Mouse (Mus musculus) liver, embryonic 18 days (tissue): ENCODE measurements around the gene Pip4k2b. TPM values are rescaled to one million over a fixed set of nuclear protein-coding genes. Genes with fewer than 3 reads are reported as not detected.

ENCODE experiments used
- polyA plus RNA-seq: library from polyadenylated mRNA; depleted of rRNA; stranded (reverse); fragments of >200 nt; gene quantifications from 2 replicates; pipeline ENCODE4 v1.2.3, GENCODE M21; 2012; rRNA removed

Gene Pip4k2b
- 4.7 and 5.1 TPM in 2 replicates for polyA plus RNA-seq

GRCm38 (mm10) chr11:97744063-97744717 lies at the start of gene Pip4k2b:
Gene Pip4k2b, minus strand, starts transcription at chr11:97744704.

DNA sequence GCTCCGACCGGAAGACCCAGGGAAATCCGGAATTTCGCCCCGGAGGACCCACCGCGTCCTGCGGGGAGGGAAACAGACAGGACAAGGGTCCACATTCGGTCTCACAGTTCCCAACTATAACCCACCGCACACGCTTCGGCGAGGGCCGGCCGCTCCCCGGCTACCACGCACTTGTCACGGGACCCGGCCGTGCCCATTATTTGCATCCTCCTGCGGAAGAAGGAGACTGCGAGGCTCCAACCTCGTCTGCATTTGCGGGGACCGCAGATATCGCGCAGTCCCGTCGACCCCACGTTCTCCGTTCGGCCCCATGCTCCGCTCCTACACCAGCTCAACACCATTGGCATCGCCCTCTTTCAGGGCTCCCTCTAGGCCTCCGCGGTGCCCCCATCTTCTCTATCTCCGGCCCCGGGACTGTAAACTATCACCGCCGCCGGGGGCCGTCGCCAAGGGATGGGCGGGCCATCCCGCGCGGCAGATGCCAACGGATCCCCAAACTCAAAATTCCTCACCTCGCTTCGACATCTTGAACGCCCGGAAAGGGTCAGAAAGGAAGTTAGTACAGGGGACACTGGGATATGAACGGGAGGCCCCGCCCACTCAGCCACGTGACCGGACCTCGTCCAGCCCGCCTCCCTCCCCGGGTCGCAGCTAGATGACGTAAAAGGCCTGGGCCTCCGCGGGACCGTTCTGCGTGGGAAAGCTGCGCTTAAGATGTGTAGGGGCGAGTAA lies 37.5 kb upstream of the Pip4k2b start, which contains the start of gene Rpl23:
TSS of gene Rpl23 (minus strand) at position 606 of the 732 bp plus-strand sequence.

GRCm38 (mm10) chr11:97775808-97776496 lies 31.4 kb upstream of the Pip4k2b start, which contains the start of gene 1700001P01Rik:
Gene 1700001P01Rik, minus strand, starts transcription at chr11:97775918.

DNA sequence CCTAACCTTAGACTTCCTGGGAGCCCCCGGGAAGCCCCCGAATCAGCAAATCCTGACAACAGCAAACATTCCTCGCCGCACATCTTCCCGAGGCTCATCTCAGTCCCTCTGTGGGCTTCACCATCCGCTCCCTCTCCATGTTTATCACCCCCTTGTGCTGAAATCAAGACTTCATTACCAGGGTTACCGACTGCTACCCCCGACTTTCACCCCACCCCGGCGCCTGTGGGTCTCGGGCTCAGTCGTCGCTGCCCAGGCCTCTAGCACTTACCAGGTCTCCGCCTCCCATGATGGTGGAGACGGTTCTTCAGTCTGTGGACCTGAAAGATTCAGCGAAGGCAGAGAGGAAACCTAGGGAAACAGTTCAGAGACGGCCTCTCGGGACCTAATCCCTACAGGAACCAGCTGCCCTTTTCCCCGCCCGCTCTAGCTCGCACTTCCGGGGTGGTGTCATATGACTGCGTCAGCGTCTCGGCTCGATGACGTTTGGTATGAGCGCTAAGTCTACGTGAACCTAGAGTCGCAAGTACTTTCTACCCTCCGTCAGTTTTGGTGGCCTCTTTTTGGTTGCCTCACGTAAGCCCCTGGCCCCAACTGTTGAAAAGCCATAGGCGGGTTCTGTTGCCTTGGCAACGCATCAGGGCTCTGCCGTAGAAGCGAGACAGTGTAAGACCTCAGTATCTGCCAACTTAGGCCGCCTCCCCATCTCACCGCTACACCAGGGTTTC lies 21.8 kb upstream of the Pip4k2b start, which contains the start of gene Cwc25:
TSS of gene Cwc25 (minus strand) at position 403 of the 728 bp plus-strand sequence.

GRCm38 (mm10) chr11:97703039-97703826 lies 41.3 kb downstream of the Pip4k2b start, which contains the start of gene Psmb3:
Gene Psmb3, plus strand, starts transcription at chr11:97703399.

DNA sequence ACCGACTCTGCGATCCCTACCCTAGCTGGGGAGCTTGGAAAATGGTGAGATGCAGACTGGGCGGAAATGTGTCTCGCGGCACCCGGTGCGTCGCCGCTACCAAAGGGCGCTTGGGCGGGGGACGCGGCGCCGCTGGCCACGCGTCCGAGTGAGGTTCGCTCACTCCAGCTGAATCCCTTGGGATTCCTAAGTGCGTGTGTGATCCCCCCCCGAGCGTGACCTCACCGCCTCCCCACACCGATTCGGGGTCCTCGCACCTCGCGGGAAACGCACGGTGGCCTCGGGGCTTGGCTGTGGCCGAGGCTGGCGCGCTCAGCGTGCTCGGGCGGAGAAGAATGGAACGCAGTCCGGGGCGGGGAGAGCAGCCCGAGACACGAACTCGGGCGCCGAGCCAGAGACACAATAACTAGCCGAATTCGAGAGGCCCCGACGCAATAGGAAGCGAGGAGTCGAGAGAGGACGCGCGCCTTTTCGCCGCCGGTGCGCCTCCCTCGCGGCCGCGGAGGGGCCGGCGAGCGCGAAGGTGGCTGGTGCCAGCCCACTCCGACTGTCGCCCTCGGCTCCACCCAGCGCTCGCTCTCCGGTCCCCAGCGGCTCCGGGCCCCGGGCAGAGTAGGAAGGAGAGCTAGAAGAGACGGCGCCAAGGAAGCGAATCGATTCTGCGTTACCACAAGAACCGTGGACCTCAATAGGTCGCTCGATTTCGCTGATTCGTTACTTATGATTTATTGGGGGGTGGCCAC lies 44.3 kb downstream of the Pip4k2b start, which contains the start of gene Pcgf2:
TSS of gene Pcgf2 (minus strand) at position 495 of the 743 bp plus-strand sequence.

DNA sequence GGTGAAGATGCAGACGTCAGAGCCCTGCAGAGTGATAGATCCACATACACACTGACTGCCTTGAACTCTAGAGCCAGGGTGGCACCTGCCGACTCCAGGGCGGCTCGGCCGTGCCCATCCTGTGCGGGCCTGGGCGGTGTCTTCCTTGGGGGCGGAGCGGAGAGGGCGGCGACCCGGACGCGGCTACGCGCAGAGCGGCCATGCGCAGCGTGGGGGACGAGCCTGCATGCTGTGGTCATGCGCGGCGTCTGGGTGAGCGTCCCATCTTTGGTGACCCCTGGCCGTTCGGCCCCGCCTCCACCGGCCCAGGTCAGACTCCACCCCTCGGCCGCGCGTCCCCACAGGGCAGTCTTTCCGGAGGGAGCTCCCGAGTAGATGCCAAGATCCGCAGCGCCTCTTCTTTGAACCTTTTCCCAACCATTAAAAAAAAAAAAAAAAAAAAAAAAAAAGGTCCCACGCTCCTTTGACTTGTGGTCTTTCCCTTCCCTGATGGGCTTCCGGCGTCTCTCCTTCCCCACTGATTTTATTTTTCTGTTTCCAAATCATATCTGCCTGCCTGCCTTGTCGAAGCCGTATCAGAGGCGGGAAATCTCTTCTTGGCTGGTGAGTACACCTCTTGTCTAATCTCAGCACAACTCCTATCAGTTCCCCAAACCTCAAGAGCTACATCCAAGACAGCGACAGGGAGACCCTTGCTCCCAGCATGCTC lies 58.7 kb downstream of the Pip4k2b start, which contains the start of gene Cisd3:
TSS of gene Cisd3 (plus strand) at position 214 of the 709 bp plus-strand sequence.

Other genes starting within 250 kb of the Pip4k2b start
- gene 4933428G20Rik, start 244.4 kb downstream of the Pip4k2b start, polyA plus RNA-seq, result not detected in 2 replicates
- 0.05 and 0.07 TPM in 2 replicates for gene Srcin1, start 168.5 kb downstream of the Pip4k2b start, polyA plus RNA-seq
- 0.79 and 0.83 TPM in 2 replicates for gene Epop, start 115.0 kb downstream of the Pip4k2b start, polyA plus RNA-seq
- 2.2 and 2.8 TPM in 2 replicates for gene Mllt6, start 81.3 kb downstream of the Pip4k2b start, polyA plus RNA-seq
- gene Cisd3, start 58.9 kb downstream of the Pip4k2b start, polyA plus RNA-seq, result 23.1 and 25.8 TPM in 2 replicates
- gene Pcgf2, start 44.2 kb downstream of the Pip4k2b start, polyA plus RNA-seq, result 9.7 and 14.6 TPM in 2 replicates
- gene Psmb3, start 41.3 kb downstream of the Pip4k2b start, polyA plus RNA-seq, result 166 and 173 TPM in 2 replicates
- 6.0 and 6.5 TPM in 2 replicates for gene Cwc25, start 21.9 kb upstream of the Pip4k2b start, polyA plus RNA-seq
- gene 1700001P01Rik, start 31.2 kb upstream of the Pip4k2b start, polyA plus RNA-seq, result 0.05 TPM in 1 of 2 replicates, not detected in the other
- 465 and 506 TPM in 2 replicates for gene Rpl23, start 37.7 kb upstream of the Pip4k2b start, polyA plus RNA-seq
- gene Lasp1, start 54.3 kb upstream of the Pip4k2b start, polyA plus RNA-seq, result 26.2 and 29.9 TPM in 2 replicates
- 0.22 and 0.30 TPM in 2 replicates for gene B230217C12Rik, start 96.1 kb upstream of the Pip4k2b start, polyA plus RNA-seq
- 0.24 and 0.28 TPM in 2 replicates for gene Fbxo47, start 139.4 kb upstream of the Pip4k2b start, polyA plus RNA-seq
- gene Plxdc1, start 241.7 kb upstream of the Pip4k2b start, polyA plus RNA-seq, result 0.76 and 0.85 TPM in 2 replicates